Mouse (Mus musculus): ENCODE measurements around the gene Ino80d.

The Ino80d gene

GRCm38 (mm10) chr1:63102758-63103451 lies 11.6 kb downstream of the Ino80d start:
- DNase-seq = no peak

DNA sequence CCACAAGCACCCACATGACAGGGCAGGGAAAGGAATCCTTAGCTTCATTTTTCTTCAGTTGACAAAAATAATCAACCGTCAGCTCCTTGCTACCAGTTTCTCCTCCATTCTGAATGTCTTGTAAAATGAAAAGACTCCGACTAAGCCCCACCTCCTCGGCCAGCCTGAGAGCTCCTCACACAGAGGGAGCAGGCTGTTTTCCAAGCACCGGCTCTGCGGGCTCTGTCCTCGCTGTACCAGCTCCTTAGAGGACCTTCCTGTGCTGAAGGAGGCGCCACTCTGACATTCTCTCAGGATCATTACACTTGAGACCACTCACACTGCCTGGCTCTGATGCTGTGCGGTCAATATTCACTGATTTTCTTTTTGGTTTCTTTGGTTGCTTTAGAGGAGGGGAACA lies 14.3 kb downstream of the Ino80d start:
- DNase-seq = no peak

GRCm38 (mm10) chr1:63098831-63099230 lies 15.6 kb downstream of the Ino80d start:
- no peak for DNase-seq

- no peak for DNase-seq
Observed at GRCm38 (mm10) chr1:63096071-63096470, 18.4 kb downstream of the Ino80d start.

DNA sequence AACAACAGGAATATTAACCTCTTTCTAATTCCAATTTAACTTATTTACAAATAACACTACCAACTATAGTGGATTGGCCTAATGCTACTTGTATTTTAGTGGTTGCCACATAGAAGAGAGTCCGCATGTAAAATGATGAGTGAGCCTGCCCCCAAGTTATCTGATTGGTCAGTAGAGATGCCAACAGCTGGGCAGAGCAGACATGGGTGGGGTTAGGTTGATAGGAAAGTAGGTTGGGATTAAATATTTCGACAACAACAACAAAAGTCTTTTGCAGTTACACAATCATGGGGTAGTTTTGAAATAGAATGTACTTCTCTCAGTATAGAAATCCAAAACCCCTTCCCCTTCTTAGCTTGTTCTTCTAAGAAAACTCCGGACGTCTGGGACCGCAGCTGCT lies 24.7 kb downstream of the Ino80d start:
- DNase-seq = no peak

DNA sequence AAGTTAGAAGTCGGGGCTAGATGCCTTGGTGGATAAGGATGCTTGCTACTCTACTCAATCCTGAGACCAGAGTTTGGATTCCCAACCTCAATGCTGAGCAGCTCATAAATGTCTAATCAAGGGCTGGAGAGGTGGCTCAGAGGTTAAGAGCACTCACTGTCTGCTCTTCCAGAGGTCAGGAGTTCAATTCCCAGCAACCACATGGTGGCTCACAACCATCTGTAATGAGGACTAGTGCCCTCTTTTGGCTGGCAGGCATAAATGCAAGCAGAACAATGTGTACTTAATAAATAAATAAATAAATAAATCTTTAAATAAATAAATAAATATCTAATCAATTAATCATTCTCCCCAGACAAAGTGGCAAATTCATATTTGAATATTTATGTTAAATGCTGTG lies 25.9 kb downstream of the Ino80d start:
- no peak for DNase-seq

DNA sequence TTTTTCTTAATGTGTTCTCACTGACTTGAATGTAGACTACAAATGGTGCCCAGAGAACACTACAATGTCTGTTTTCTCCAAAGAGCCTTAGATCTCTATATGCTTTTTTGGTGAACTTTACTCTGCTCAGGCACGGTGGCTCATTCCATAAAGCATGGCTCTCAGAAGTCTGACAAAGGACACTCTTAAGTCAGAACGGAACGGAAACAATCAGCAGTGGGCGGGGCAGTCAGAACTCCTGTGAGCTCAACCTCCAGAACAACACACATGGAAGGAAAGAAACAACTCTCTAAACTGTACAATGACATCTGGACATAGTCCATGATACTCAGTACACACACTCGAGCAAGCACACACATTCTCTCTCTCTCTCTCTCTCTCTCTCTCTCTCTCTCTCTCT lies 34.2 kb downstream of the Ino80d start:
- no peak for DNase-seq

- DNase-seq = no peak
Observed at GRCm38 (mm10) chr1:63076383-63076782, 38.1 kb downstream of the Ino80d start.

- DNase-seq = no peak
Observed at GRCm38 (mm10) chr1:63071379-63071778, 43.1 kb downstream of the Ino80d start.

DNA sequence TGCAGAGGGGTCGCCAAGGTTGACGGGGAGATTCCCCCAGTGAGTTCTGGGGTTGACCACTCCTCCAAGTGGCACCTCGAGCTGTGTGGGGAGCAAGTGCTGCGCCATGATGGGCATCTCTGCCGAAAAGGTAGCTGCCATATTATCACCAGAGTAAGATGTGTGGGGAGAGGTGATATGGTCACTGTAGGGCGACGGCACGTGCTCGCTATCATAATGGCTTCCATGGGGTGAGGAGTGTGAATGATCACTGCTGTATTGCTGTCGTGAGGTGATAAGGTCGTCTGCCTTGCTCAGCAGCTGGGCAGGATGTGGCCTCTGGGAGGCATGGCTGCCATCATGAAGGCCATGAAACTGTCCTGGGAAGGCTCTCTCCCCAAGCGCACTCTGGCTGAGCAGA lies 56.1 kb downstream of the Ino80d start:
- no peak for DNase-seq

GRCm38 (mm10) chr1:63057849-63058248 lies 56.6 kb downstream of the Ino80d start:
- DNase-seq = no peak

DNA sequence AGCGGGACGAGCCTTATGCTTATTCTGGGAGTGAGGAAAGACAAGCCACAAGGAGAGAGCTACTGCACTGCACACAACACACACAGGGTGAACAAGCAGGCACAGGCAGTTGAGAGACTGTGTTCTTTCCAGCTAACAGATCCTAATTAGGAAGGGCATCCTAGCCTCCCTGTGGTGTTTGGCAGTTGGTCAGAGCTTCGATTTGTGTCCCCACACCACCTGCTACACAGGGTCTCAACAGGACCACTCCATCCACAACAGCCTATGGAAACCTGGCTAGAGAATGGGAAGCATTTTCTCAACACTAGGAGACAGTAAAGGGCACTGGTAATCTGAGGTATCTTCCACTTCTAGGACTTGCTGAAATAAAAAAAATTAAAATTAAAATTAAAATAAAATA lies 57.1 kb downstream of the Ino80d start:
- no peak for DNase-seq

DNA sequence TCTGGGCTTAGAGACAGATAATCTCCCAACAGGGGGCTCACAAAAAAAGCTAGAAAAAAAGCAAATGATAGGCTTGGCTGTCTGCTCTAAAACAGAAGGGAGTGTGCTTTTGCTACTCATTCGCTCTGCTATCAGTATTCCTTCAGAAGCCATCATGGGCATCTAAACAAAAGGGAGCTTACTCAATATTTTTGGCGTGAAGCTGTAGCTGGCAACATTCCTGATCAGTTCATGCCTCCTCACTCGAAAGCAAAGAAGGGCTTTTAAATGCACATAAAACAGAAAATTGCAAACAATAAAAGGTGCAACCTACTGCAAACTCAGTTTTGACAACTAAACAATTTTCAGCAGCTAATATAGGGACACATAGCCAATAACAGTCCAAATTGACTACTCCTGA lies 59.1 kb downstream of the Ino80d start:
- no peak for DNase-seq

- DNase-seq = no peak
Observed at GRCm38 (mm10) chr1:63050866-63051265, 63.6 kb downstream of the Ino80d start.

DNA sequence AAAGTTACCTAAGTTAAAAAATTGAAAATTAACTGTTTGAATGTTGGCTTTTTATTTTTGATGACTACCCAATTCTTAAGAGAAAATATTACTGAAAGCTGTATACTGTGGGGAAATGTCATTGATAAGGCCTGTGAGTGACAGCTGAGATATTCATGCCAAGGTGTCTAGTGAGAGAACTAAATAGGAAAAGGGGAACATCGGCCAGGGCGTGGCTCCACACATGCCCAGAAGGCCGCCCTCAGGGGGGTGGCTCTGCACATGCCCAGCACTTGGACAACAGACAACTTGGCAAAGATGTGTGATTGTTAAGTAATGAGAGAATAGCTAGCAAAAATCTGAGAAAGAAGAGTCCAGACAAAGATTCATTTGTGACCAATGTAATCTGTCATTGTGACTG lies 64.5 kb downstream of the Ino80d start:
- no peak for DNase-seq

- no peak for DNase-seq
Observed at GRCm38 (mm10) chr1:63047983-63048382, 66.5 kb downstream of the Ino80d start.

GRCm38 (mm10) chr1:63032929-63033328 lies 81.5 kb downstream of the Ino80d start:
- DNase-seq = no peak

DNA sequence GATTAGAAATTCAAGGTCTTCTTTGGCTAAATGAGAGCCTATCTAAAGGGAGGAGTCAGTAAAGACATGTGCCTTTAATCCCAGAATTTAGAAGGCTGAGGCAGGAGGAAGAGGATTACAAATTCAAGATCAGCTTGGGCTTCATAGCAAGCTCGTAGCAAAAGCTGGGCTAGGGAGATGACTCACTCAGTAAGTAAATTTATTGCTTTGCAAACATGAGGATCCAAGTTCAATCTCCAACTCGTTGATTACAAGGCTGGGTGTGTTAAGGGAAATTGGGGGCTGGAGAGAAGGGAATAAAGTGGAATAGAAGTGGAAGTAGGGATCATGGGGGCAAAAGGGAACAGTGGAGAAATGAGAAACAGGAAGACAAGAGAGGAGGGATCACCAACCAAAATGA lies 94.6 kb downstream of the Ino80d start:
- no peak for DNase-seq

DNA sequence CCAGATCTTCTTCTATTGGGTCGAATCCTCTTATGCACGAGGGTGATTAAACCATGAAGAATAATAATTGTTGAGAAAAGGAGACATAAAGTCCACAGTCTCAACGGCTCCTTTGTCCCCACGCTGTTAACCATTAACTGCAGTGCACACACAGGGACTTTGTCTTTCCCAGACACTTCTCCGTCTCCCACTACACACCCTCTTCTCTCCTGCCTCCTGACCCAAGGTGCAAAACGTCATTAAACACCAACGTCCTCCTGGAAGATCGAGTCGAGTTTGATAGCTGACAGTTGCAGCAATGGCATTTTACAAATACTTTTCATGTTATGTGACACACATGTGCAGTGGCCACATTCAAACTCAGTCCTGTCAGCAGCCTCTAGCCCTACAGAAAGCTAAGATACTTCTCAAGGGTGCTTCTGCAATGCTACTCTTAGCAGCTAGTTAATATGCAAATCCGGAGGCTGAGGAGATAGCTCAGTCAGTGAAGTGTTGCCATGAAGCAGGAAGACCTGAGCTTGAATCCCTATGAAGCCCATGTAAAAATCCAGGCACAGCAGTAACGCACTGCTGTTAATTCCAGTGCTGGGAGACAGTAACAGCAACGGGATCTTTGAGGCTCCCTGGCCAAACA lies 109.3 kb downstream of the Ino80d start:
- DNase-seq = peak; percentile 48 to 68

DNA sequence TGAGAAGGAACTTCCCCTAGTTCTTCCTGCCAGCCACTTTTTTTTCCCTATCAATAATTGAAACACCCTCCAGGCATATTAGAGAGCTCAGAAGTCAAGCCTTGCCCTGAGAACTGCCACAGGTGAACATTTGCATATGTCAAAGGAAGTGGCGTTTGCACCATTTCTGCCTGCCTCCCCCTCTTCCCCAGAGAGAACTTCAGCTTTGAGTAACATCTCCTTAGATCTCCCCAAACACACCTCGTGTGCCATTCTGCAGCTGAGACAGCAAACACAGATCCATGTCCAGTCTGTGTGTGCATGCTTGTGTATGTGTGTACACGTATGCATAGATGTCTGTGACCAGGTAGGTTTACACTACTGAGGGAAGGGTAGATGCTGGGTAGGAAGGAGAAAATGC lies 112.6 kb downstream of the Ino80d start:
- no peak for DNase-seq

DNA sequence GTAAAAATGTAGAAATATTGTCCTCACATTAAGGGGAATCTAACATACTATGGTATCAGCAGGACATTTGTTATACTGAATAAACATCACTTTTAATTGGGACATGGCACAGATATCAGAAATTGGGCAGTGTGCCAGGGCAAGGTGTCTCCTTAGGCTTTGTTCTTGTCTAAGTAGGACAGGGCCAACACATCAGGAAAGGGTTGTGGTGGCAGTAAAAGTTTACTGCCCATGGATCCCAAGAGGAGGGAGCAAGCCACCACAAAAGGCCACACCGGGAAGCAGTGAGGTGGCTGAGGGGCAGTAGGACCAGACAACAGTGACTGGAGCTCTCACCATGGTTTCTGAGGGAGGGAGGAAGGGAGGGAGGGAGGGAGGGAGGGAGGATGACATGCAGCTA lies 121.1 kb downstream of the Ino80d start:
- DNase-seq = no peak

GRCm38 (mm10) chr1:62992648-62993047 lies 121.8 kb downstream of the Ino80d start:
- no peak for DNase-seq

DNA sequence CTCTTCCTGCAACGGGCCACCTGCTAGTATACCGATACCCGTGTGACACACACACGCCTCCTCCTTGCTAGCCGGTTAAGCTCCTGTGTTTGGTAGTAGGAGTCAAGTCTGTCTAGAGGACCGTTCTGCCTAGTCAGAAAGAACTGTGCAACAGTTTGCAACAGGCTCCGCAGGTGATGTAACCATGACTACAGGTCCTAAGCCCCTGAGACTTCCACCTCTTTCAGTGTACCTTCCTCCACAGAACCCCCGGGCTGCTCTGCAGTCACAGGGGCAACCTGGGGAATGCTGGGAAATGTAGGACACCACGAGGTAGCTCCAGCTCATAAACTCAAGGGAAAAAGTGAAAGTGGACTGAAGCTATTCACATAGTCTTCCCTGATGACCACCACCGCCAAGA lies 123.4 kb downstream of the Ino80d start:
- DNase-seq = no peak

- no peak for DNase-seq
Observed at GRCm38 (mm10) chr1:62987561-62987960, 126.9 kb downstream of the Ino80d start.

- peak; percentile 69 to 83 for DNase-seq
Observed at GRCm38 (mm10) chr1:62986267-62986666, 128.2 kb downstream of the Ino80d start.
